Mouse (Mus musculus) cerebellum, adult 8-10 months (tissue): ENCODE data around the gene Bin2.
"Not testable (repeated sequence)": the region's sequence is repeated elsewhere in the genome, so short reads cannot be mapped to it uniquely, and the experiment has no call there.

Source experiments
- DNase-seq: peaks from one replicate; pipeline ENCODE4 v3.0.0; 2022

Gene Bin2

DNA sequence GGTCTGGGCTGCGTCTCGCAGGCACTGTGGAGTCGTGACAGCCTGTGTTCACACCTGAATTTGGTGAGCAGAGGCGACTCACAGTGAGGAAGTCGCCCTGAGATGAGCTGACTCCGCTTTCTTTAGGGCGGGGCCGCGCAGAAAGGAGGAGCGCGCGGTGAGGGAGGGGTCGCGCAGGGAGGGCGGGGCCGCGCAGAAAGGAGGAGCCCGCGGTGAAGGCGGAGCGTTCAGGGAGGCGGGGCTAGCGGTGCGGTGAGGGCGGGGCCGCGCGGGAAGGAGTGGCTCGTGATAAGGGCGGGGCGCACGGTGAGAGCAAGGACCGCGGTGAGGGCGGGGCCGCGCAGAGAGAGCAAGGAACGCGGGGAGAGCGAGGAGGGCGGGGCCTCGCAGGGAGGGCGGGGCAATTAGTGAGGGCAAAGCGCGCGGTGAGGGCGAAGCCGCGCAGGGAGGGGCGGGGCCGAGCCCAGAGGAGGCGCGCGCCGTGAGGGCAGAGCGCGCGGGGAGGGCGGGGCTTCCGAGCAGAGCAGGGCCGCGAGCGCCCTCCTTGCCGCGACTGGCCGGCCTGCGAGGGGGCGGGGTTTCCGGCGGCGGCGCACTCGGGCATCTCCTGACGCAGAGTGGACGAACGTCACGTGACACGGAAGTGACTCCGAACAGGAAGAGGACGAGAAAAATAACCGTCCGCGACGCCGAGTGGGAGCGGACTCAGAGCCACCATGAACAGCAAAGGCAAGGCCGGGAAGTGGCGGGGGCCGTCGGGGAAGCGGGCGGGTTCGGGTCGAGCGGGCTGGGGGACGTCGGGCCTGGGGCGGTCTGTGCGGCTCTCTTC, 54.1 kb downstream of the Bin2 start, which contains the start of gene Dazap2:
Gene Dazap2, plus strand, starts transcription at position 354 of the 829 bp plus-strand sequence.
- peak; percentile 95 for DNase-seq

DNA sequence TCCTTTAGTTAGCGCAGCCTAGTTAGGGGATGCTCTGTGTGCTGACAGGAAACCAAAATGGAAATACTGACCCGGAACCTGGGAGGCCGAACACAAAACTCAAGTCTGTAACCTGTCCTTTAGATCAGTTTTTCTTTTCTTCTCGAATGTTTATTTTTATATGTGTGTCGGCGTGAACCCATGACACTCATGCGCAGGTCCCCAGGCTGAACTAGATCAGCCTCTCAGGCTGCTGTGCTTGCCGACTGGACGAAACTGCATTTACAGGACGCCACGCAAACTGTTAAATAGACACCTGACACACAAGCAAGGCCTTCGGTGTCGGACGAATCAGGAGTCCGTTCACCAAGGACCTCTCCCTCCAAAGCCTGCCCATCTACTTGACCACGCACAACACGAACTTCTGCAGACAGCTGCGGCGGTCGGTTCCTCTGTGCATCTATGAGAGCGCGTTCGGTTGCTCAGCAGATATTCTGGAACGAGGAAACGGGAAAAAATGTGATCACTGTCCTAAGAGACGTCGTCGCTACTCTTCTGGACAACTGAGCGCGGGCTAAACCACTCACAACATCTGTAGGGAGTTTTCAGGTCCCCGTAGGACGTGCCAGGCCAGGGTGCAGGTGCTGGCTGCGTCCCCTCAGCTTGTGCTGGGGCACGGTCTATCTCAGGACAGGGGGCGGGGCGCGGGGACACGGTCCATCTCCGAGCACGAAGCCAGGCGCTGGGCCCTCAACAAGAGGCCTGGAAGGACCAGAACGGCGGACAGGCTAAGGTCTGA, 54.9 kb downstream of the Bin2 start:
- no peak for DNase-seq

DNA sequence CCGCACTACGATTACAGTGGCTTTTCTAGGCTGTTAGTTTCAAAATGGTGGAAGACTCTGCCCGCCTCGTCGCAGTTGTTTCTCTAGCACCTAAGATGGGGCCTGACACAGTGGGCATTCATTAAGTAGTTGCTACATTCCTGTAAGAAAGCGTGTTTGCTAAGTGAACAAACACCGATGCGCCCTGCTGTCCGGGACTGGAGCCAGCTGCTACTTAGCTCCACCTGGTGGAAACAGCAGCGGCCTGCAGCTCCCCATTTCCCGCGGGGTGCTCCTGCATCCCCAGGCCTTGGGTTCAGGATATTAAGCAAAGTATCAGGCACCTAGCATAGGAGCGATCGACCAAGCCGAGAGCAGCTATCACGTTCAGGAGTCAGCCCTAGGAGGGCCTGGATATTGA, 55.8 kb downstream of the Bin2 start:
- peak; percentile 85 for DNase-seq

- DNase-seq, result no peak
Observed at GRCm38 (mm10) chr15:100612432-100612831, 56.9 kb downstream of the Bin2 start.

DNA sequence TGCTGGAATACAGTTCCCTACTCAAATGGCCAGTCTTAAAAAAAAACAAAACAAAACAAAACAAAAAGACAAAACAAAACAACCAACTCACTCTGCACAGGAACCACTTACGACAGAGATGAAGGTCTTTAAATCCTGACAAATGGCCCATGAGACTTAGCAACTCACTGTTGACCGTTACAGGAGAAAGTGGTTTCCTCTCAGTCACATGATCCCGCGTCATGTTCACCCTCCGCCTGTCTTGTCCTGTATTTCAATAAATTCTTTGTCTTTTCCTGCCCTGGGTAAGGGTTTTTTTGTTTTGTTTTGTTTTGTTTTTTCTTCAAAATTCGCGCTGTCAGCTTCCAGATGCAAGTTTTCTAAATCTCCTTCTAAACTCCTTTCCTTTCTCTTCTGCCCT, 57.4 kb downstream of the Bin2 start:
- no peak for DNase-seq

GRCm38 (mm10) chr15:100606677-100607076, 62.7 kb downstream of the Bin2 start:
- not testable (repeated sequence) for DNase-seq

- no peak for DNase-seq
Observed at GRCm38 (mm10) chr15:100601669-100602068, 67.7 kb downstream of the Bin2 start.

DNA sequence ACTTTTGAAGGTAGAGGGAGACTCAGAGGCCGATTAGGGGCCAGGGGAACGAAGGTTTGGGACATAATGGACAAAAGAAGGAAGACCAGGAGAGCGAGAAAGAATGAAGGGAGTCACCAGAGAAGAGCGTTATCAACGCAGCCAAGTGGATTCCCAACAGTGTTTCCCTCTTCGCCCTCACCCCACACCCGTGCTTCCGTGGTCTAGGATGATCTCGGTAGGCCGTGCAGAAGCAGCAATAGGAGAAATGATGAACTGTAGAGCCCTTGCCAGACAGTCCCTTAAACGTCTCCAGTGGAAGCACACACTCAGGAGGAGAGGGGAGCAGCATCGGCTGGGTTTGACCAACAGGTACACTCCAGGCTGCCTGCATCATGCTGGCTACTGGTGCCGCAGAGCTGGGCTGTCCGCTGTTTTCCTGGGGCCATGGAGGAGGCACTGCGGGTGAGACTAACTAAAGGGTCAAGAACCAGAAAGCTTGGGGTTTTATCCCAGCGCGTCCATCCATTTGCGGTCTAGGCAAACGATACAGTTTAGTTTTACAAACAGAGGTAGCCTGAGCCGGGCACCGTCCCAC, 68.6 kb downstream of the Bin2 start:
- DNase-seq, result no peak

DNA sequence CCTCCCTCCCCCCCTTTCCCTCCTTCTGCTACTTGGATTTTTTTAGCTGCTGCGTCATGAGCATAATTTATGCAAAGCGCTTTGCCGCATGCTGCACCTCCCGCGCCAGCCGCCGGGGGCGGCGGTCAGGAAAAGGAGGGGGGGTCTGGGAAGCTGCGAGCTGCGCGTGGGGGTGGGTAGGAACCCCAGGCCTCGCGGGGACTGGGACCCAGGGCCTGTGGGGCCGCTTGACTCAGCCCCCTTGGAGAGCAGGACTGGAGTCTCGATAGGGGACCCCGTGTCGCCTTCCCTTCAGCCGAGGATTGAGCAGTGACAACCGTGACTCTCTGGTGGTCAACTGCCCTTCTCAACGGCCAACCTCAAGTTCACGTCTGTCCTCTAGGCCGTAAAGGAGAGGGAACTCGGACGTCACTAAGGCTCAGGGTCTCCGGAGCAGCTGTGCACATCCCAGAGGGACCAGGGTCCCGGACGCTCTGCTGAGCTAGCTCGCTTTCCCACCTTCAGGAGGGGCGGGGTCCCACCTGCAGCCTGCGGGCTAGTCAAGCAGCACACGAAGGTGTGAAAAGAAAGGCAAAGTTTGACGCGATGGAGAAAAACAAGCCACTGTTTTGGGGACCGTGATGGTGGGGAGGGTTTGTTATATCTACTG, 69.2 kb downstream of the Bin2 start:
- DNase-seq, result peak; percentile 67

DNA sequence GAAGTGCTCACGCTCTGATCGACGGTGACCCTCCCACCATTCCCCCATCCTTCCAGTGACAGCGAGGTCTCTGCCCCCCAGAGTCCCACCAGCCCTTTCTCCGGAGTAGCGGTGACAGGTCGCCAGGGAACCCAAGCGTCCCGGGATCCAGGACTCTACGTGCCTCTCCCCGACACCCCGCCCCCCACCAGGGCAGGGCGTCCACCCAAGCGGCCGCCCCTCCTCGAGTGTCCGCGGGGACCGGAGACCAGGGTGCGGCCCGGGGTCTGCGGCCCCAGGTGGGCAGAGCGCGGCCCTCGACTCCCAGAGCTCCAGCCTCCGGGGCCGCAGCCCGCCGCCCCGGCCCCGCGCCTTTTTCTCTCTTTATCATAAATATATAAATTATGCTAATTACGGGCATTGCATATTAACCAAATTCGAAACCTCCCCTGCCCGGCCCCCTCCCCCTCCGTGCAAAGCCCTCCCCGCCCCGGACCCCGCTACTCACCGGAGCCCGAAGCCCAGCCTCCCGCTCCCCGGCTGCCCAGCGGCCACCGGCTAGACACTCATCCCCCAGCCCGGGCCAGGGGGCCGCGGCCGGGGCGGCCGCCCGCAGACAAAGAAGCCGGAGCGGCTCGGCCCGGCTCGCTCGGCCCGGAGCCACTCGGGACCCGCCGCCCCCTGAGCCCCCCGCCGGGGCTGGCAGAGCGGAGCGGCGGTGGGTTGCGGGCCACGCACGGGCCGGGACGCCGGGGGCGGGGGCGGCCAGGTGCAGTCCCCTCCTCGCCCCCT, 69.9 kb downstream of the Bin2 start, which contains the start of gene Pou6f1:
Gene Pou6f1, minus strand, starts transcription at position 709 of the 771 bp plus-strand sequence.
- peak; percentile 54 for DNase-seq

GRCm38 (mm10) chr15:100598883-100599275, 70.5 kb downstream of the Bin2 start:
- peak; percentile 41 for DNase-seq

DNA sequence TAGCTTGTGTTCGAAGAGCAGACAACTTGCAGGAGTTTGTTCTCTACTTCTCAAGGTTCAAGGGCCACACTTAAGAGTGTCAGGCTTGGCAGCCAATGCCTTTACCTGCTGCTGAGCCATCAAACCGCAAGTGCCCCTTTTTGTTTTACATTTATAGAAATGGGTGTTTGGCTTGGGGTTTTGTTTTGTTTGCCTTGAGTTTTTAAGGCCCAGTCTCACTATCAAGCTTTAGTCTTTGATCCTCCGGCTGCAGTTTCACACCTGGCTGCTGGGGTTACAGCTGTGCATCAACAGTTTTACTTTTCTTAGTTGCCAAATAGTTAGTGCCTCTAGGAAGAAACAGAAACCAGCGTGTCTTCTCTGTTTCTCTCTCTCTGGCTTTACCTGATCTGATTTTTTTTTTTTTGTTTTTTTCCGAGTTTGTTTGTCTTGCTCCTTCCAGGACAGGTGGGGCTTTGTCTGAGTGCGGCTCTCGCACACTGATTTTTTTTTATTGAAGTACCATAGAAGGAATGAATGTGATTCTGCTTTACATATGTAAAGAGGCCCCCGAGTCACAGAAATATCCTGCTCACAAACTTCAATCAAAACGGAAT, 71.0 kb downstream of the Bin2 start:
- DNase-seq, result no peak

DNA sequence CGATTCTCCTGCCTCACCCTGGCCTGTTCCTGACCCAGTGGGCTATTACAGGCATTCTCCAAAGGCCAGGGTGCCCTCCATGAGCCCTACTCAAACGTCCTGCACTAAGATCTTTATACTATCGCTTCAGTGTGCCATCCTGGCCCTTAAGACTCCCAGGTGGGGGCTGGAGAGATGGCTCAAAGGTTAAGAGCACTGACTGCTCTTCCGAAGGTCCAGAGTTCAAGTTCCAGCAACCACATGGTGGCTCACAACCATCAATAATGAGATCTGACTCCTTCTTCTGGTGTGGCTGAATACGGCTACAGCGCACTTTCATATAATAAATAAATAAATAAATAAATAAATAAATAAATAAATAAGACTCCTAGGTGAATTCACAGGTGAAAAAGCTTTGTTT, 76.5 kb downstream of the Bin2 start:
- DNase-seq, result no peak
